In genomic region chr2:132094441-132095230, GRCm38 (mm10) we compare ENCODE assay signal across 8 mouse cellular contexts. TPM values are rescaled to one million over a fixed set of nuclear protein-coding genes. Genes with fewer than 3 reads are reported as not detected.
DNase-seq lines count a peak whose midpoint lies in the region; ATAC-seq and TF ChIP-seq lines count a peak whose summit lies in the region.
"Had no signal": no experiment of that assay in that cellular context is flagged by ENCODE, and none has a peak within 500 bp of the region (broad histone marks: within the 10 kb centered on the region; RNA-seq: fewer than 3 reads in every experiment).

No protein-coding gene starts in this region.

- H3K9ac ChIP-seq in heart, postnatal 0 days (replicated peaks; ENCODE audit: low read depth, low read length) = no peak overlapping the region
- H3K9ac ChIP-seq in midbrain, postnatal 0 days (replicated peaks; ENCODE audit: low read length, poor library complexity, severe bottlenecking) = no peak overlapping the region

- no peaks in the 10 kb centered on the region for H3K9me3 ChIP-seq in heart, postnatal 0 days (replicated peaks; ENCODE audit: control insufficient read depth, low read length)
- no peaks in the 10 kb centered on the region for H3K9me3 ChIP-seq in midbrain, postnatal 0 days (ENCODE audit: low read length)

- ATAC-seq in heart, postnatal 0 days (ENCODE audit: insufficient read depth, low read depth) = peak; percentile 47; the same call in 1 of the 2 replicates
- no peak for ATAC-seq in midbrain, postnatal 0 days (ENCODE audit: low FRiP score)

- peak overlapping the region; percentile 46 for H3K27ac ChIP-seq in heart, postnatal 0 days (ENCODE audit: low read depth)
- no peak overlapping the region for H3K27ac ChIP-seq in midbrain, postnatal 0 days (ENCODE audit: low read depth, low read length)

- no peak overlapping the region for H3K4me2 ChIP-seq in heart, postnatal 0 days (ENCODE audit: low read depth, low read length)
- H3K4me2 ChIP-seq in midbrain, postnatal 0 days (ENCODE audit: low read depth, low read length, poor library complexity, severe bottlenecking) = no peak overlapping the region

- TF ChIP-seq CTCF in heart, postnatal 0 days (IDR thresholded peaks at IDR 0.05; ENCODE audit: low read depth) = no peak
- TF ChIP-seq CTCF in midbrain, postnatal 0 days (IDR thresholded peaks at IDR 0.05) = no peak

- WGBS in heart, postnatal 0 days = 70% methylated on average over 11 of the region's 11 CpGs
- 84% methylated on average over 11 of the region's 11 CpGs for WGBS in midbrain, postnatal 0 days

- H3K36me3 ChIP-seq in heart, postnatal 0 days (replicated peaks; ENCODE audit: control insufficient read depth, insufficient read depth, low read length) = peaks cover 24% of the 10 kb centered on the region
- H3K36me3 ChIP-seq in midbrain, postnatal 0 days (ENCODE audit: insufficient read depth, low read length) = peaks cover 39% of the 10 kb centered on the region

- DNase-seq in thymus, postnatal 4 days = peak; percentile 16
- no peak for DNase-seq in thymus, adult 18-20 months
- DNase-seq in heart, postnatal 0 days (ENCODE audit: low spot score) = no peak
- peak; percentile 47 for DNase-seq in lung, postnatal 10 days
- no peak for DNase-seq in MN1 (ENCODE audit: low spot score)
- no peak for DNase-seq in midbrain, postnatal 0 days (ENCODE audit: low spot score)
- no peak for DNase-seq in gastrocnemius, postnatal 14 days
- DNase-seq: adrenal gland, postnatal 14 days had no signal

- H3K27me3 ChIP-seq in heart, postnatal 0 days (ENCODE audit: control insufficient read depth, insufficient read depth, low read length) = no peaks in the 10 kb centered on the region
- H3K27me3 ChIP-seq in midbrain, postnatal 0 days (ENCODE audit: insufficient read depth, low read length) = no peaks in the 10 kb centered on the region

- peaks cover 8% of the 10 kb centered on the region; the same call in 1 of the 2 replicates for H3K4me1 ChIP-seq in heart, postnatal 0 days (ENCODE audit: control insufficient read depth, insufficient read depth)
- H3K4me1 ChIP-seq in midbrain, postnatal 0 days (ENCODE audit: insufficient read depth, low read length) = no peaks in the 10 kb centered on the region

- TF ChIP-seq EP300 in heart, postnatal 0 days (IDR thresholded peaks at IDR 0.05; ENCODE audit: low read depth) = no peak

- H3K4me3 ChIP-seq in heart, postnatal 0 days (ENCODE audit: low read depth, low read length) = no peak overlapping the region
- H3K4me3 ChIP-seq in midbrain, postnatal 0 days (ENCODE audit: low read depth, low read length) = no peak overlapping the region

- intact Hi-C loops in gastrocnemius, postnatal 14 days (cut with DNase I; ENCODE audit: low total_unique reads) = no loop called here

RNA-seq across cellular contexts. Expression of gene Slc23a2, which starts 50.3 kb away (rescaled TPM):
- 13.9 and 19.2 TPM in 2 replicates for total RNA-seq in heart, postnatal 0 days (2014; rRNA removed; ENCODE audit: low replicate concordance)
- 7.8 and 8.6 TPM in 2 replicates for polyA plus RNA-seq in heart, postnatal 0 days (2015; fragmentation: Nextera tagmentation; extraction: Ambion mirVana)
- total RNA-seq in midbrain, postnatal 0 days (2014; rRNA removed) = 64.5 and 71.3 TPM in 2 replicates
- polyA plus RNA-seq in midbrain, postnatal 0 days (2015; fragmentation: Nextera tagmentation; extraction: Ambion mirVana) = 30.5 and 31.9 TPM in 2 replicates
- total RNA-seq in gastrocnemius, postnatal 14 days (2021) = 1 to 10 TPM; 6.2 to 7.1 TPM

Comparison
In these comparisons a context has a peak if more than half of its experiments do, and no peak if none do; other contexts are left out.
1. DNase-seq: peak in thymus, postnatal 4 days (single experiment) and lung, postnatal 10 days (single experiment); none in thymus, adult 18-20 months (0 of 2), heart, postnatal 0 days (single experiment), MN1 (single experiment), midbrain, postnatal 0 days (single experiment) and gastrocnemius, postnatal 14 days (single experiment).